Mouse (Mus musculus) kidney, embryonic 14.5 days (tissue): Measurements from ENCODE around the gene Heatr6. TPM values are rescaled to one million over a fixed set of nuclear protein-coding genes. Genes with fewer than 3 reads are reported as not detected.

Experiments used
- ATAC-seq: fragments of 200-750 bp; cut with Nextera tagmentation; 2 replicates; pipeline ENCODE4 v1.8.0; 2017; ENCODE audit warnings: moderate number of reproducible peaks, mild to moderate bottlenecking, moderate TSS enrichment, moderate library complexity; ENCODE audit not compliant: low FRiP score, low TSS enrichment
- H3K27ac ChIP-seq: fragments of 300-500 bp; sonication (generic); 2 replicates; pipeline ENCODE4 v1.5.1; 2014; ENCODE audit warnings: low read depth, mild to moderate bottlenecking, low read length, moderate library complexity, mixed read lengths
- H3K27me3 ChIP-seq: fragments of 300-500 bp; sonication (generic); 2 replicates; pipeline ENCODE4 v1.6.1; 2014; ENCODE audit warnings: mild to moderate bottlenecking, low read length; ENCODE audit not compliant: control insufficient read depth, insufficient read depth
- H3K36me3 ChIP-seq: fragments of 300-500 bp; sonication (generic); 2 replicates; pipeline ENCODE4 v1.6.1; 2014; ENCODE audit warnings: low read length, mixed read lengths; ENCODE audit not compliant: control insufficient read depth, insufficient read depth
- H3K4me1 ChIP-seq: fragments of 300-500 bp; sonication (generic); 2 replicates; pipeline ENCODE4 v1.6.1; 2014; ENCODE audit warnings: low read length, mixed read lengths; ENCODE audit not compliant: control insufficient read depth, insufficient read depth
- H3K4me2 ChIP-seq: fragments of 300-500 bp; sonication (generic); replicated peaks from 2 replicates; pipeline ENCODE4 v1.6.1; 2014; ENCODE audit warnings: low read depth, mild to moderate bottlenecking, low read length
- H3K4me3 ChIP-seq: fragments of 300-500 bp; sonication (generic); 2 replicates; pipeline ENCODE4 v1.5.1; 2014; ENCODE audit warnings: mild to moderate bottlenecking, low read length
- H3K9ac ChIP-seq: fragments of 300-500 bp; sonication (generic); 2 replicates; pipeline ENCODE4 v1.6.1; 2014; ENCODE audit warnings: low read depth, mild to moderate bottlenecking, low read length, moderate library complexity
- H3K9me3 ChIP-seq: fragments of 300-500 bp; sonication (generic); 2 replicates; pipeline ENCODE4 v1.6.1; 2016; ENCODE audit warnings: low read length; ENCODE audit not compliant: control insufficient read depth
- WGBS: fragments of 180-500 bp; shearing (Covaris S2); extraction: QIAGEN DNeasy Blood & Tissue Kit; methylation state at CpG from one replicate; pipeline ENCODE4 v1.1.7; 2014; 5-methylcytosine and 5-hydroxymethylcytosine counted together
- polyA plus RNA-seq: library from polyadenylated mRNA; unstranded; fragments of >200 nt; fragmentation: Nextera tagmentation; extraction: Ambion mirVana; gene quantifications from 2 replicates; pipeline ENCODE4 v1.2.1, GENCODE M21; 2014

Gene Heatr6
- 22.9 and 28.7 TPM in 2 replicates for polyA plus RNA-seq

GRCm38 (mm10) chr11:83753581-83754181, at the start of gene Heatr6:
Gene Heatr6, plus strand, starts transcription at chr11:83753696.
- no peaks in the 10 kb centered on the region for H3K9me3 ChIP-seq
- peak within 1 kb of the TSS; percentile 81 for H3K9ac ChIP-seq
- ATAC-seq = peak; percentile 97
- H3K4me3 ChIP-seq = peak within 1 kb of the TSS; percentile 79
- no peaks in the 10 kb centered on the region; the same call in 1 of the 2 replicates for H3K27me3 ChIP-seq
- peak within 1 kb of the TSS; percentile 60 for H3K4me2 ChIP-seq
- under 1% methylated on average over 47 of the region's 47 CpGs for WGBS
- peaks cover 7% of the 10 kb centered on the region for H3K4me1 ChIP-seq
- H3K36me3 ChIP-seq = peaks cover 30% of the 10 kb centered on the region
- peak within 1 kb of the TSS; percentile 75; the same call in 1 of the 2 replicates for H3K27ac ChIP-seq

DNA sequence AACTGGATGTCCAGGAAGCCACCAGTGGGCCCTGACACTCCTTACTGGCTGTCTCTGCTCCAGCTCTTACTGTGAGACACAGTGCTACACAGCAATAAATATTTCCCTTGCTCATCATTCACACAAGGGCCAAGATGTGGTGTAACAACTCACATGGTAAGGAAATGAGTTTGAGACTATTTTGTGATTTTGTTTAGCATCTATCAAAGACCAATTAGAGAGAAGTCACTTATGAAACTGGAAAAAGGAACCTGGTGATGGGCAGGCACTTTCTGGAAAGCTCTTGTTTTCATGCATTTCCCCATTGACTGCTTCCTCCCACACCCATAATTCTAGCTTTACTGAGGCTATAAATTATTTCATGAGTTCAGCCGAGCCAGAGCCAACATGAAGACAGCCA, 49.8 kb upstream of the Heatr6 start, which contains the start of gene Wfdc17:
Wfdc17 (plus strand) TSS at position 287 of the 400 bp plus-strand sequence.
- WGBS = 7% methylated on average over 1 of the region's 1 CpGs
- no peaks in the 10 kb centered on the region for H3K4me1 ChIP-seq
- H3K27ac ChIP-seq = no peak within 1 kb of the TSS

GRCm38 (mm10) chr11:83708715-83709114, 44.8 kb upstream of the Heatr6 start, which contains the start of gene Wfdc18:
Gene Wfdc18, plus strand, starts transcription at chr11:83709015.
- H3K27me3 ChIP-seq = no peaks in the 10 kb centered on the region
- ATAC-seq = no peak
- H3K4me3 ChIP-seq = no peak within 1 kb of the TSS
- H3K36me3 ChIP-seq = no peaks in the 10 kb centered on the region
- H3K27ac ChIP-seq = no peak within 1 kb of the TSS
- 68% methylated on average over 4 of the region's 4 CpGs for WGBS
- H3K9me3 ChIP-seq = no peaks in the 10 kb centered on the region
- H3K9ac ChIP-seq = no peak within 1 kb of the TSS
- H3K4me2 ChIP-seq = no peak within 1 kb of the TSS
- no peaks in the 10 kb centered on the region for H3K4me1 ChIP-seq

More for the DNA sequence above, 49.8 kb upstream of the Heatr6 start, which contains the start of gene Wfdc17:
- no peak for ATAC-seq
- H3K4me3 ChIP-seq = no peak within 1 kb of the TSS
- H3K36me3 ChIP-seq = no peaks in the 10 kb centered on the region
- no peaks in the 10 kb centered on the region for H3K9me3 ChIP-seq
- no peak within 1 kb of the TSS for H3K4me2 ChIP-seq
- H3K27me3 ChIP-seq = no peaks in the 10 kb centered on the region
- H3K9ac ChIP-seq = no peak within 1 kb of the TSS

DNA sequence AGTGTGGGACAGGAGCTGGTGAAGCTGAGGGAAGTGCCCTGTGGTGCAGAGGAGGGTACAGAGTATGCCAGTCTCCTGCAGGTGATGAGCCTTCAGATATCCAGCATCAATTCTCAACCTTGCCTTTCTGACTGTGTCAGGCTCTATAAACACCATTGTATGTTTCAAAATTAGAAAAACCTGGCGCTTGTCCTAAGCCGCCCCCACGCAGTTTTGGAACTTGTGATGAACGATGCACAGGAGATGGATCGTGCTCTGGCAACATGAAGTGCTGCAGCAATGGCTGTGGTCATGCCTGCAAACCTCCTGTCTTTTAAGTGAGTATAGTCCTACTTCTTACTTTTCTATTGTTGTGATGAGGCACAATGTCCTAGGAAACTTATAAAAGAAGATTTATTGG, 43.8 kb upstream of the Heatr6 start:
- WGBS = 76% methylated on average over 5 of the region's 5 CpGs
- Histone ChIP-seq H3K27me3 (no peaks in the 10 kb centered on the region), H3K9me3 (no peaks in the 10 kb centered on the region), H3K4me3 (no peak overlapping the region), H3K4me2 (no peak overlapping the region), H3K9ac (no peak overlapping the region), H3K27ac (no peak overlapping the region), H3K4me1 (no peaks in the 10 kb centered on the region), H3K36me3 (no peaks in the 10 kb centered on the region)
- ATAC-seq = no peak

DNA sequence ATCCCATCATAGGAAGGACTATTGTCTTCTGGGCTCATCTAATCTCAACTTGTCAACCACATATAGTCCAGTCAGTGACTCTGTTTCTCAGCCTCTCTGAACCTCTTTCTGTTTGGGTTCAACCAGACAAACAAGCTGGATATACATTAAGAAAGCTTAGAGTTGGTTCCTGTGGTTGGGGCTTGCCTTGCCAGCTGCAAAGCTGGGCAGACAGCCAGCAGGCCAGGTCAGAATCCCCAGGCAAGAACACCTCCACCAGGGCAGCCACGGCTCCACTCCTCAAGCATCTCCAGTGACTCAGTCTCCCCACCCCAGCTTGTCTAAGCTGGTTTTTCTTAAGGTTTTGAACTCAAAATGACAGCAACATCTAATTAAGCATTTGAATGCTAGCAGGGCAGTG, 40.8 kb upstream of the Heatr6 start:
- H3K36me3 ChIP-seq = no peaks in the 10 kb centered on the region
- no peak overlapping the region for H3K4me3 ChIP-seq
- no peak overlapping the region for H3K4me2 ChIP-seq
- no peak overlapping the region for H3K27ac ChIP-seq
- no peak for ATAC-seq
- H3K4me1 ChIP-seq = no peaks in the 10 kb centered on the region
- WGBS = 83% methylated on average over 1 of the region's 1 CpGs
- no peak overlapping the region for H3K9ac ChIP-seq
- H3K27me3 ChIP-seq = no peaks in the 10 kb centered on the region
- no peaks in the 10 kb centered on the region for H3K9me3 ChIP-seq

DNA sequence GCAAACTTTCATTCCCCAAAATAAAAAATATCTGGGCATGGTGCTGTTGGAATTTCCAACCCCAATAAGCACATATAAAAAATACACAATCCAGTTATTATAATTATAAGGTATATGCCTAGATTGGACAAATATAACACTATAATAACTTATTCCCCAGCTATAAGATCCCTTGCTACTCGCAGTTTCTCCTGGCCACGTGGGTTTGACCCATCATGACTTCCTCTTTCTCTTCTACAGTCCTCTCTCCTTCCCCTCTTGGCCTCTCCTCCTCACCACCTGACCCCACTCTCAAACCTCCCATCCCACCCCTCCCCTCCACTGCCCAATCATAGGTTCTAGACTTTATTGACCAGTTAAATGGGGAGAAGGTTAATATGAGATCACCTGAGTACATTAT, 39.6 kb upstream of the Heatr6 start:
- no peaks in the 10 kb centered on the region for H3K9me3 ChIP-seq
- H3K4me2 ChIP-seq = no peak overlapping the region
- WGBS = 70% methylated on average over 2 of the region's 2 CpGs
- H3K4me1 ChIP-seq = no peaks in the 10 kb centered on the region
- H3K27ac ChIP-seq = no peak overlapping the region
- H3K4me3 ChIP-seq = no peak overlapping the region
- no peak overlapping the region for H3K9ac ChIP-seq
- H3K36me3 ChIP-seq = no peaks in the 10 kb centered on the region
- H3K27me3 ChIP-seq = no peaks in the 10 kb centered on the region
- no peak for ATAC-seq

GRCm38 (mm10) chr11:83717042-83717665, 36.3 kb upstream of the Heatr6 start:
- Histone ChIP-seq H3K4me2 (no peak overlapping the region), H3K9me3 (no peaks in the 10 kb centered on the region), H3K36me3 (no peaks in the 10 kb centered on the region), H3K4me3 (no peak overlapping the region), H3K9ac (no peak overlapping the region), H3K27me3 (no peaks in the 10 kb centered on the region), H3K4me1 (no peaks in the 10 kb centered on the region), H3K27ac (no peak overlapping the region)
- no peak for ATAC-seq
- 81% methylated on average over 6 of the region's 6 CpGs for WGBS

DNA sequence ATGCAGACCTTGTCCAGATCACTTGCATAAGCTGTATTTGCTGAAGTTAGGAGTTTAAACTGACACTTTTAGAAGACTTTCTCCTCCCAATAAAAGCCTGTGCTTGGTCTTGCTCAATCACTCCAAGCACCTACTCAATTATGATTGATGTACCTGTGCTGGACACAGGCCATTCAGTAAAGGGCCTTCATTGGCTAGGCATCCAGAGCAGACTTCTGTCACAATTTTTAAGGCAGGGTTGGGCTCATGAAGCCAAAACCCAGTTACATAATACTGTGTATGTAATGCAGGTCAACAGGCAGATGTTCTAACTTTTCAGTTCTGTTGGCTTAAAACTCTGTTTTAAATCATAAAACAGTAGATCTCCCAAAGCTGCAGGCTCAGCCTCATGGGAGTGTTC, 32.7 kb upstream of the Heatr6 start:
- Histone ChIP-seq H3K27me3 (no peaks in the 10 kb centered on the region), H3K9ac (no peak overlapping the region), H3K27ac (no peak overlapping the region), H3K36me3 (no peaks in the 10 kb centered on the region), H3K4me3 (no peak overlapping the region), H3K4me1 (no peaks in the 10 kb centered on the region), H3K4me2 (no peak overlapping the region), H3K9me3 (no peaks in the 10 kb centered on the region)
- ATAC-seq = no peak

DNA sequence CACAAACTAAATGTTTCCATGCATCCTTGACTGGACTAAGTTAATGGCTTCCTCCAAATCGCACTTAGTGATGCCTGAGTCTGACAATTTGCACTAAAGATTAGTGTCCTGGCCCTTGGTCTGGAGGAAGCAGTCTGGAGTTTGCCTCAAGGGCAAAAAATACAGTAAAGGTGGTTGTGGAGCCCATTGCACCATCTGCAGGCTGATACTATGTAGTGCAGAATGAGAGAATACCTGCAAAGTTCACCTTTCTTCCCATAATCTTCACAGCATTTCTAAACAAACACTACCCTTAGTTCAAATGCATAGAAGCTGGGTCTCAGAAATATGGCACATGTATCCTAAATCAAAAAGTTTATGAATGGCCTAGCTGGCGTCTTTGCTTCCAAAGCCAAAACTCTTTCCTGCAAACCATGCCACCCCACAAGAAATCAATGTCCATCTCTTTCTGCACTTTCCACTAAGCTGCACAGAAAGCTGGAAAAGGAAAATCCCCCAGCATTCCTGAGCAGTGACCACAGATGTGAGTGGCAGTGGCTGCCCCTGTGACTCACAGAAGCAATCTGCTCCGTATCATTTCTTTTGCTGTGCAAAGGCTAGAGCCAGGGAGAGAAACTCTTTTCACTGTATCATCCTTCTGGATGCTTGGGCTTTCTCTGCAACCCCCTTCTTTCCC, 24.6 kb upstream of the Heatr6 start:
- WGBS = 60% methylated on average over 3 of the region's 3 CpGs
- H3K4me3 ChIP-seq = no peak overlapping the region
- H3K27ac ChIP-seq = no peak overlapping the region
- H3K4me2 ChIP-seq = no peak overlapping the region
- no peaks in the 10 kb centered on the region for H3K27me3 ChIP-seq
- H3K9me3 ChIP-seq = no peaks in the 10 kb centered on the region
- H3K9ac ChIP-seq = no peak overlapping the region
- no peaks in the 10 kb centered on the region for H3K36me3 ChIP-seq
- H3K4me1 ChIP-seq = no peaks in the 10 kb centered on the region
- ATAC-seq = no peak
